Mouse (Mus musculus): ENCODE measurements around the gene Spice1. TPM values are rescaled to one million over a fixed set of nuclear protein-coding genes. Genes with fewer than 3 reads are reported as not detected.

Gene Spice1
- polyA plus RNA-seq, 1 experiment = 14.9 TPM

DNA sequence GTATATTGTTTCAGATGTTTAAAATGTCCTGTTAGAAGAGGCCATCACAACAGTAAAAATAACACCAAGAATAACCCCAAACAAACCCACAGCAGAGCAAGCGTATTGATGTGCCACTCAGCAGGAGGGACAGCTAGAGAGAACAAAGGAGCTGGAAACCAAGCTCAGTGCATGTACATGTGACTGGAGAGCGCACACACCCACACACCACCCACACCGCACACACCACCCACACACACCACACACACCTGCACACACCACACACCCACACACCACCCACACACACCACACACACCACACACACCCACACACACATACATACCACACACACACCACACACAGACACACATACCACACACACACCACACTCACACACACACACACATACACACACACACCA is 26.7 kb upstream of the Spice1 start:
- H3K4me1 ChIP-seq (ENCODE audit: control insufficient read depth, insufficient read depth, low read length) = peaks cover 17% of the 10 kb centered on the region
- no peaks in the 10 kb centered on the region for H3K27me3 ChIP-seq (ENCODE audit: control insufficient read depth, insufficient read depth, low read length)
- WGBS = 48% methylated on average over 3 of the region's 3 CpGs
- TF ChIP-seq POLR2A (IDR thresholded peaks at IDR 0.05; ENCODE audit: borderline replicate concordance, insufficient read depth, low read length) (no peak), CTCF (IDR thresholded peaks at IDR 0.05; ENCODE audit: borderline replicate concordance, insufficient read depth, low read depth, low read length) (no peak)
- H3K27ac ChIP-seq (ENCODE audit: insufficient read depth, low read length) = no peak overlapping the region
- no peak for DNase-seq
- H3K4me3 ChIP-seq (replicated peaks; ENCODE audit: insufficient read depth, low read depth, low read length) = no peak overlapping the region

DNA sequence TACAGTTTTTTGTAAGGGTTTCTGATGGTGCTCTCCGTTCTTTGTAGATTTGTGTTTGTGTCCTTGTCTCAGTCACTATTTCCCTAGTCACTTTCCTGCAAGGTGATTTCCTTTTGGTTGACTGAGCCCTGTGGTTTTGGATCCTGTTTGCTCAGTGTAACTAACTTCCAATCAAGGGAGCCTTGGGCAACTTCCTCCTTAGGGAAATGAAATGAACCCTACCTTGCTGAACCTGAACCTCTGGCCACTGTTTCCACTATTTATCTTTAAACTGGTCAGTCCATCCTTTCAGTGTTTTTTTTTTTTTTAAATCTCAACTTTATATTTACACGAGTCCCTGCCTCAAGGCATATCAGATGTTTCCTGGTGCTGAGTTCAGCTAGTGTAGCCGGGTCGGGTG is 18.3 kb upstream of the Spice1 start:
- H3K4me3 ChIP-seq (replicated peaks; ENCODE audit: insufficient read depth, low read depth, low read length) = no peak overlapping the region
- H3K27ac ChIP-seq (ENCODE audit: insufficient read depth, low read length) = no peak overlapping the region
- H3K4me1 ChIP-seq (ENCODE audit: control insufficient read depth, insufficient read depth, low read length) = peaks cover 6% of the 10 kb centered on the region; the same call in 1 of the 2 replicates
- TF ChIP-seq POLR2A (IDR thresholded peaks at IDR 0.05; ENCODE audit: borderline replicate concordance, insufficient read depth, low read length) = no peak
- no peak for TF ChIP-seq CTCF (IDR thresholded peaks at IDR 0.05; ENCODE audit: borderline replicate concordance, insufficient read depth, low read depth, low read length)
- DNase-seq = no peak
- no peaks in the 10 kb centered on the region for H3K27me3 ChIP-seq (ENCODE audit: control insufficient read depth, insufficient read depth, low read length)
- 82% methylated on average over 4 of the region's 4 CpGs for WGBS

DNA sequence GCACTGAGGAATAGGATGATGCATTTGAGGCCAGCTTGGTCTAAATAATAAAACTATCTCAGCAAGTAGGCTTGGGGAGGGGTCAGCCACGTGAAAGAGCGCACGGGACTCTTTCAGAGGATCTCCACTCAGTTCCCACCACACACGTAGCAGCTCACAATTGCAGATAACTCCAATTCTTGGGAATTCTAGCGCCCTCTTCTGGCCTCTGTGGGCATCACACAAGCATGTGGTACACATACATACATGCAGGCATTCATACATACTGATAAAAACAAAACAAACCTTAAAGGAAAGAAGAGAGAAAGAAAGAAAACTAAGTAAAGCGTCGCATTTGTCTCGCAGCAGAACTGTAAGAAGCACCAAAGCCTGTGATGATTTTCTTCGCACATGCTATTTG is 16.3 kb upstream of the Spice1 start:
- Histone ChIP-seq H3K4me1 (ENCODE audit: control insufficient read depth, insufficient read depth, low read length) (no peaks in the 10 kb centered on the region), H3K27me3 (ENCODE audit: control insufficient read depth, insufficient read depth, low read length) (no peaks in the 10 kb centered on the region), H3K27ac (ENCODE audit: insufficient read depth, low read length) (peak overlapping the region; percentile 85; the same call in 1 of the 2 replicates), H3K4me3 (replicated peaks; ENCODE audit: insufficient read depth, low read depth, low read length) (peak overlapping the region; percentile 76)
- no peak for TF ChIP-seq POLR2A (IDR thresholded peaks at IDR 0.05; ENCODE audit: borderline replicate concordance, insufficient read depth, low read length)
- peak; percentile 20; the same call in 1 of the 2 replicates for TF ChIP-seq CTCF (IDR thresholded peaks at IDR 0.05; ENCODE audit: borderline replicate concordance, insufficient read depth, low read depth, low read length)
- peak; percentile 29 to 33 for DNase-seq
- WGBS = 72% methylated on average over 9 of the region's 9 CpGs

DNA sequence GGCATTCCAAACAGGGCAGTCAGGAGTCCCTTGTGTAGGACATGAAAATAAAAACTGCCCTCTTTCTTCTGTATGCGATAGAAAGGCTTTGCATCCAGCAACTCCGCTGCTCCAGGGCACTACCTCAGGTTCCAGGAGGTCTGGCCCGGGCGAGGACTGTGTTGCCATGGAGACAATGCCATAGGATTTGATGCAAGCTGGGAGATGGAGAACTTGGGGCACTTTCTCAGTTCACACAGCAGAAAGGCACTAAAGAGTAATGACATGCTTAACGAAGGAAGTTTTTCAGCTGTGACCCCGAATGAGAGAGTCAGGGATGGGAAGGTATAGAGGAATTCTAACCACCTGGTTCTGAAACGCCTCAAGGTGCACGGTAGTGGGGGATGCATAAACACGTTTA is 15.8 kb upstream of the Spice1 start:
- Histone ChIP-seq H3K27ac (ENCODE audit: insufficient read depth, low read length) (peak overlapping the region; percentile 85), H3K4me3 (replicated peaks; ENCODE audit: insufficient read depth, low read depth, low read length) (peak overlapping the region; percentile 76), H3K27me3 (ENCODE audit: control insufficient read depth, insufficient read depth, low read length) (no peaks in the 10 kb centered on the region), H3K4me1 (ENCODE audit: control insufficient read depth, insufficient read depth, low read length) (no peaks in the 10 kb centered on the region)
- peak; percentile 64 to 73 for DNase-seq
- WGBS = 9% methylated on average over 9 of the region's 9 CpGs
- no peak for TF ChIP-seq CTCF (IDR thresholded peaks at IDR 0.05; ENCODE audit: borderline replicate concordance, insufficient read depth, low read depth, low read length)
- TF ChIP-seq POLR2A (IDR thresholded peaks at IDR 0.05; ENCODE audit: borderline replicate concordance, insufficient read depth, low read length) = no peak

DNA sequence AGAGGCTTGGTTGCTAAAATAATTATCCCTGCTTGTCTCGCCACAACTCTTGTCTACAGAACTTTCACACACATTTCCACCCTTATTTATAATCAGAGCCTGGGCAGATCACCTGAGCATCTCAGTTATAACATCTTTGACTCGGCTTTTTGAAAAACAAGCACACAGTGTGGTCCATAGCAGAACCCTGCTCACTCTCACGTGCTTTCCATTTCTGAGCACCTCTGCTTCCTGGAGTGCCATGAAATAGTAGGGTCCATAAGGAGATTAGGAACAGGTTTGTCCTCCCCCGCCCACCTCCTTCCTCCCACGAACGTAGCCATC is 15.3 kb upstream of the Spice1 start:
- peak overlapping the region; percentile 76 for H3K4me3 ChIP-seq (replicated peaks; ENCODE audit: insufficient read depth, low read depth, low read length)
- WGBS = 6% methylated on average over 6 of the region's 6 CpGs
- TF ChIP-seq POLR2A (IDR thresholded peaks at IDR 0.05; ENCODE audit: borderline replicate concordance, insufficient read depth, low read length) (no peak), CTCF (IDR thresholded peaks at IDR 0.05; ENCODE audit: borderline replicate concordance, insufficient read depth, low read depth, low read length) (no peak)
- H3K27ac ChIP-seq (ENCODE audit: insufficient read depth, low read length) = peak overlapping the region; percentile 85
- H3K27me3 ChIP-seq (ENCODE audit: control insufficient read depth, insufficient read depth, low read length) = no peaks in the 10 kb centered on the region
- H3K4me1 ChIP-seq (ENCODE audit: control insufficient read depth, insufficient read depth, low read length) = no peaks in the 10 kb centered on the region
- no peak for DNase-seq

DNA sequence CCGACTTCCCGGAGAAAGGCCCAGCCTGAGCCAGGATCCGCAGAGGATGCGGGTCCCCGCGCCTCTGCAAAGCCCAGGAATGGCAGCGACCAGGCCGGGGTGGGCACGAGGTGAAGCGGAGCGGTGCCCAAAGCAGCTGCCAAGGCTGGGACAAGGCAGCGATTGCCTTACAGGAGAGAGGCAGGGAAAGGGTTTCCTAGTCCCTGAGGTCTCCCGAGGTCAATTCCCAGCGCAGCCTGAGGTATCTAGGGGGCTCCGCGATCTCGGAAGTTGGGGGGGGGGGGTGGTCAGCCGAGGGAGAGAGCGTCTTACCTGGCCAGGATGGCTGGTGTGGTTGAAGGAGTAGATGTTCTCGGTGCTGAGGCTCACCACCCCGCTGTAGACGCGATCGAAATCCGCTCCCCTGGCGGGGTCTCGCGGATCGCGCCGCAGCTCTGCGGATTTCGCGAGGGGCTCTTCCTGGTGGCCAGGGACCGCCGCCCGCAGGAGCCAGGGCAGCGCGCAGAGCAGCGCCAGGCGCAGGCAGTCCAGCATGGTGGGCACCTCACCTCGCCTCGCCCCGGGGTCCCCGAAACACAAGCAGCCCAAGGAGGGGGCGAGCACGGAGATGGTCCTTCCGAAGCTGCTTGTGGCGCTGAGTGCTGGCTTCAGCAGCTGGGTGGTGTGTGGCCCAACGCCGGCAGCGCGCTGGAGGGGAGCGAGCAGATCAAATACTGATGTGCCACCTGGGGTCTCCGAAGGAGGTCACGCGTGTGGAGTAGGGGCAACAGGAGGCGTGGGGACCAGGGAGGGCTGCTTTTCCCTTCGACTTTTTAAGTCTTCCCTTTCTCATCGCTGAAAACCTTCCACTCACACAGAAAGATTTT is 14.7 kb upstream of the Spice1 start:
- DNase-seq = peak; percentile 60 to 75
- Histone ChIP-seq H3K4me3 (replicated peaks; ENCODE audit: insufficient read depth, low read depth, low read length) (peak overlapping the region; percentile 76), H3K4me1 (ENCODE audit: control insufficient read depth, insufficient read depth, low read length) (no peaks in the 10 kb centered on the region), H3K27me3 (ENCODE audit: control insufficient read depth, insufficient read depth, low read length) (no peaks in the 10 kb centered on the region), H3K27ac (ENCODE audit: insufficient read depth, low read length) (peak overlapping the region; percentile 85)
- peak; percentile 40; the same call in 1 of the 2 replicates for TF ChIP-seq POLR2A (IDR thresholded peaks at IDR 0.05; ENCODE audit: borderline replicate concordance, insufficient read depth, low read length)
- TF ChIP-seq CTCF (IDR thresholded peaks at IDR 0.05; ENCODE audit: borderline replicate concordance, insufficient read depth, low read depth, low read length) = no peak
- under 1% methylated on average over 60 of the region's 60 CpGs for WGBS

DNA sequence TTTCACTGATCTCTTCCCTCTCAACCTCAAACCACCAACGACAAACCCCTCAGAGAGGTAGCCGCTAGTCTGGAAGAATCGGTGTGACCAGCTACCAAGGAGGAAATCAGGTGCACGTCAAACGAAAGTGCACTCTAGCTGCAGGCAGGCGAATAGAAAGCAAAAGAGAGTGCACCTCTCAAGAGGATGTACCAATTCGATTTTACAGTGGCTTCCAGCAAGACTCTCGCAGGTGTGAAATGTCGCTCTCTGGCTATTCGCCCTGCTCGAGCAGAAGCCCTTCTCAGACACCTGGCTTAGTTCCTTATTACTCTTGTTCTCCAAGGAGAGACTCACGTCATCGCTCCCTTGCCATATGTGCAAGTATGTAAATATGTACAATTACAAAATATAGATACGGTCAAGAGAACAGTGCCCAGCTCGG is 14.0 kb upstream of the Spice1 start, which contains the start of gene Sidt1:
Gene Sidt1 (minus strand): TSS at position 336 of the 424 bp plus-strand sequence.
- peak within 1 kb of the TSS; percentile 85 for H3K27ac ChIP-seq (ENCODE audit: insufficient read depth, low read length)
- no peaks in the 10 kb centered on the region for H3K4me1 ChIP-seq (ENCODE audit: control insufficient read depth, insufficient read depth, low read length)
- TF ChIP-seq POLR2A (IDR thresholded peaks at IDR 0.05; ENCODE audit: borderline replicate concordance, insufficient read depth, low read length) (peak; percentile 55; the same call in 1 of the 2 replicates), CTCF (IDR thresholded peaks at IDR 0.05; ENCODE audit: borderline replicate concordance, insufficient read depth, low read depth, low read length) (no peak)
- 2% methylated on average over 15 of the region's 15 CpGs for WGBS
- peak within 1 kb of the TSS; percentile 76 for H3K4me3 ChIP-seq (replicated peaks; ENCODE audit: insufficient read depth, low read depth, low read length)
- no peaks in the 10 kb centered on the region for H3K27me3 ChIP-seq (ENCODE audit: control insufficient read depth, insufficient read depth, low read length)
- peak in 1 of 2 experiments; percentile 84 for DNase-seq

DNA sequence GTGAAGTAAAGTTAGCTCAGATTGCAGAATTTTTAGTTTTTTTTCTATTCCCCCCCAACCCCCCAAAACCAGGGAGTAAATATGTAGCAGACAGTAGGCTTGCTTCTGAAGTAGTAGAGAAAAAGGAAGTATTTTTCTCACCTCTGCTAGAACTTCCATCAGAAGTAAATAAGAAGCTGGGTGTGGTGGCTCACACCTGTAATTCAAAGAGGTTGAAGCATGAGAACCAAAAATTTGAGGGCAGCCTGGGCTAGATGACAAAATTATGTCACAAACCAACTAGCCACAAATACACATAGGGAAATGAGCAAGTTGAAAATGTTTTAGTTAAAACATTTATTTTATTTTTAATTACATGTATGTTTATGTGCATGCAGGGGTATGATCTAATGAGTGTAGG is 9.4 kb upstream of the Spice1 start:
- H3K4me1 ChIP-seq (ENCODE audit: control insufficient read depth, insufficient read depth, low read length) = no peaks in the 10 kb centered on the region
- TF ChIP-seq CTCF (IDR thresholded peaks at IDR 0.05; ENCODE audit: borderline replicate concordance, insufficient read depth, low read depth, low read length) = no peak
- TF ChIP-seq POLR2A (IDR thresholded peaks at IDR 0.05; ENCODE audit: borderline replicate concordance, insufficient read depth, low read length) = no peak
- no peak overlapping the region for H3K4me3 ChIP-seq (replicated peaks; ENCODE audit: insufficient read depth, low read depth, low read length)
- DNase-seq = no peak
- H3K27me3 ChIP-seq (ENCODE audit: control insufficient read depth, insufficient read depth, low read length) = no peaks in the 10 kb centered on the region
- no peak overlapping the region for H3K27ac ChIP-seq (ENCODE audit: insufficient read depth, low read length)

Data from cerebellum, adult 2 months (tissue).